Mouse (Mus musculus): ENCODE results near the gene Hps5.

GRCm38 (mm10) chr7:46751490-46751889 lies 44.4 kb downstream of the Hps5 start, which contains the start of gene Saa2:
- no peak for TF ChIP-seq POLR2A (IDR thresholded peaks at IDR 0.05; ENCODE audit: borderline replicate concordance, low read depth, low read length)
- no peak for TF ChIP-seq CTCF (IDR thresholded peaks at IDR 0.05; ENCODE audit: low read depth, low read length)
